Mouse (Mus musculus) embryonic fibroblast, embryonic 13.5 days (primary cell): ENCODE results near the gene Pop5. TPM values are rescaled to one million over a fixed set of nuclear protein-coding genes. Genes with fewer than 3 reads are reported as not detected.

Experiments
- H3K27ac ChIP-seq: 2 replicates; pipeline ENCODE4 v1.5.1; 2012; ENCODE audit warnings: low read length, control low read depth, inconsistent platforms; ENCODE audit not compliant: insufficient read depth
- H3K4me1 ChIP-seq: 2 replicates; pipeline ENCODE4 v1.6.1; 2011; ENCODE audit warnings: low read length; ENCODE audit not compliant: control insufficient read depth, insufficient read depth
- H3K4me3 ChIP-seq: 2 replicates; pipeline ENCODE4 v1.5.1; 2011; ENCODE audit warnings: mild to moderate bottlenecking, control low read depth, low read length; ENCODE audit not compliant: insufficient read depth
- CTCF ChIP-seq: IDR thresholded peaks from 2 replicates; pipeline ENCODE4 v1.5.1; 2011; ENCODE audit warnings: mild to moderate bottlenecking, control low read depth, low read length, moderate library complexity, borderline replicate concordance; ENCODE audit not compliant: insufficient read depth
- POLR2A ChIP-seq: IDR thresholded peaks from 2 replicates; pipeline ENCODE4 v1.6.1; 2011; ENCODE audit warnings: low read depth, mild to moderate bottlenecking, control low read depth, low read length, moderate library complexity
- polyA plus RNA-seq: library from polyadenylated mRNA; stranded (reverse); fragments of >200 nt; gene quantifications from 2 replicates; pipeline ENCODE4 v1.2.4, GENCODE M21; 2011; ENCODE audit warnings: low read depth; ENCODE audit not compliant: missing spikeins, insufficient read length

Gene Pop5
- polyA plus RNA-seq, 1 experiment, result 22.8 TPM

GRCm38 (mm10) chr5:115212451-115212850 lies 23.2 kb upstream of the Pop5 start:
- Histone ChIP-seq H3K4me1 (no peaks in the 10 kb centered on the region), H3K27ac (no peak overlapping the region), H3K4me3 (no peak overlapping the region)
- TF ChIP-seq POLR2A (no peak), CTCF (no peak)

- no peaks in the 10 kb centered on the region for H3K4me1 ChIP-seq
- H3K4me3 ChIP-seq, result no peak overlapping the region
- no peak overlapping the region for H3K27ac ChIP-seq
- TF ChIP-seq POLR2A (no peak), CTCF (no peak)
These were observed 22.8 kb upstream of the Pop5 start for GRCm38 (mm10) chr5:115212861-115213260.

- no peak overlapping the region for H3K27ac ChIP-seq
- H3K4me3 ChIP-seq, result peak overlapping the region; percentile 27
- H3K4me1 ChIP-seq, result no peaks in the 10 kb centered on the region
- TF ChIP-seq CTCF (no peak), POLR2A (no peak)
These were observed 20.8 kb upstream of the Pop5 start for GRCm38 (mm10) chr5:115214864-115215263.

GRCm38 (mm10) chr5:115215273-115216185 lies 20.1 kb upstream of the Pop5 start:
- peak overlapping the region; percentile 27 for H3K4me3 ChIP-seq
- TF ChIP-seq CTCF (no peak), POLR2A (no peak)
- H3K27ac ChIP-seq, result no peak overlapping the region
- no peaks in the 10 kb centered on the region for H3K4me1 ChIP-seq

- Histone ChIP-seq H3K4me3 (no peak overlapping the region), H3K4me1 (no peaks in the 10 kb centered on the region), H3K27ac (no peak overlapping the region)
- TF ChIP-seq CTCF, result no peak
- TF ChIP-seq POLR2A, result no peak
These were observed 17.6 kb upstream of the Pop5 start for GRCm38 (mm10) chr5:115217998-115218397.

- Histone ChIP-seq H3K4me3 (no peak overlapping the region), H3K27ac (no peak overlapping the region), H3K4me1 (no peaks in the 10 kb centered on the region)
- TF ChIP-seq CTCF (no peak), POLR2A (no peak)
These were observed 14.6 kb upstream of the Pop5 start for GRCm38 (mm10) chr5:115220931-115221640.

GRCm38 (mm10) chr5:115222485-115222884 lies 13.2 kb upstream of the Pop5 start:
- no peak overlapping the region for H3K27ac ChIP-seq
- H3K4me1 ChIP-seq, result no peaks in the 10 kb centered on the region
- H3K4me3 ChIP-seq, result no peak overlapping the region
- no peak for TF ChIP-seq CTCF
- no peak for TF ChIP-seq POLR2A

GRCm38 (mm10) chr5:115230830-115231551 lies 4.6 kb upstream of the Pop5 start:
- no peak for TF ChIP-seq CTCF
- no peak for TF ChIP-seq POLR2A
- Histone ChIP-seq H3K27ac (no peak overlapping the region), H3K4me3 (no peak overlapping the region)

GRCm38 (mm10) chr5:115231552-115232120 lies 4.0 kb upstream of the Pop5 start:
- no peak overlapping the region for H3K4me3 ChIP-seq

More at GRCm38 (mm10) chr5:115230830-115231551, 4.6 kb upstream of the Pop5 start:
- no peaks in the 10 kb centered on the region for H3K4me1 ChIP-seq

GRCm38 (mm10) chr5:115232516-115232915 lies 3.1 kb upstream of the Pop5 start:
- H3K4me1 ChIP-seq, result no peaks in the 10 kb centered on the region
- TF ChIP-seq POLR2A (no peak), CTCF (no peak)

More at GRCm38 (mm10) chr5:115231552-115232120, 4.0 kb upstream of the Pop5 start:
- Histone ChIP-seq H3K4me1 (no peaks in the 10 kb centered on the region), H3K27ac (no peak overlapping the region)
- no peak for TF ChIP-seq POLR2A
- no peak for TF ChIP-seq CTCF

More at GRCm38 (mm10) chr5:115232516-115232915, 3.1 kb upstream of the Pop5 start:
- Histone ChIP-seq H3K4me3 (no peak overlapping the region), H3K27ac (no peak overlapping the region)
